Mouse (Mus musculus) liver, adult 2 months (tissue): ENCODE results near the gene Map4k1. TPM values are rescaled to one million over a fixed set of nuclear protein-coding genes. Genes with fewer than 3 reads are reported as not detected.

Experiments used
- DNase-seq: peaks from one replicate; pipeline ENCODE4 v3.0.0-alpha.2; 2011; ENCODE audit warnings: low read depth, low spot score; ENCODE audit errors: extremely low read depth
- H3K27ac ChIP-seq: fragments of 200-500 bp; replicated peaks from 2 replicates; pipeline ENCODE4 v1.5.1; 2012; ENCODE audit warnings: low read depth, mild to moderate bottlenecking, control low read depth, inconsistent platforms, low read length; ENCODE audit not compliant: insufficient read depth
- H3K27me3 ChIP-seq: fragments of 200-500 bp; 2 replicates; pipeline ENCODE4 v1.6.1; 2012; ENCODE audit warnings: mild to moderate bottlenecking, moderate library complexity, low read length, inconsistent platforms; ENCODE audit not compliant: control insufficient read depth, insufficient read depth
- H3K36me3 ChIP-seq: fragments of 200-500 bp; 2 replicates; pipeline ENCODE4 v1.6.1; 2012; ENCODE audit warnings: low read length, inconsistent platforms; ENCODE audit not compliant: control insufficient read depth, insufficient read depth
- H3K4me1 ChIP-seq: fragments of 200-500 bp; 2 replicates; pipeline ENCODE4 v1.6.1; 2011; ENCODE audit warnings: low read length; ENCODE audit not compliant: control insufficient read depth, insufficient read depth
- H3K4me3 ChIP-seq: fragments of 200-500 bp; 2 replicates; pipeline ENCODE4 v1.5.1; 2011; ENCODE audit warnings: low read depth, mild to moderate bottlenecking, control low read depth, low read length, moderate library complexity; ENCODE audit not compliant: insufficient read depth
- H3K79me2 ChIP-seq: fragments of 200-500 bp; 2 replicates; pipeline ENCODE4 v1.6.1; 2012; ENCODE audit warnings: inconsistent platforms, mild to moderate bottlenecking, low read length, moderate library complexity; ENCODE audit not compliant: control insufficient read depth, insufficient read depth
- H3K9ac ChIP-seq: fragments of 200-500 bp; 2 replicates; pipeline ENCODE4 v1.6.1; 2012; ENCODE audit warnings: low read depth, mild to moderate bottlenecking, control low read depth, inconsistent platforms, low read length
- CTCF ChIP-seq: fragments of 200-500 bp; IDR thresholded peaks from 2 replicates; pipeline ENCODE4 v1.5.1; 2011; ENCODE audit warnings: low read depth, low read length, control low read depth
- POLR2A ChIP-seq: fragments of 200-500 bp; IDR thresholded peaks from 2 replicates; pipeline ENCODE4 v1.6.1; 2011; ENCODE audit warnings: low read length, control low read depth; ENCODE audit not compliant: insufficient read depth; ENCODE audit errors: extremely low read depth
- WGBS: fragments of 180-500 bp; shearing (Covaris S2); methylation state at CpG from one replicate; pipeline ENCODE4 v1.1.7; 2018; 5-methylcytosine and 5-hydroxymethylcytosine counted together
- polyA plus RNA-seq: library from polyadenylated mRNA; depleted of rRNA; stranded (reverse); fragments of >200 nt; gene quantifications from 2 replicates; pipeline ENCODE4 v1.2.3, GENCODE M21; 2012
- total RNA-seq: library from RNA; depleted of rRNA; stranded (reverse); fragments of >200 nt; gene quantifications from 2 replicates; pipeline ENCODE4 v1.2.3, GENCODE M21; 2014

The Map4k1 gene
- total and polyA plus RNA-seq, 2 experiments, result 0.18 to 1.5 TPM

DNA sequence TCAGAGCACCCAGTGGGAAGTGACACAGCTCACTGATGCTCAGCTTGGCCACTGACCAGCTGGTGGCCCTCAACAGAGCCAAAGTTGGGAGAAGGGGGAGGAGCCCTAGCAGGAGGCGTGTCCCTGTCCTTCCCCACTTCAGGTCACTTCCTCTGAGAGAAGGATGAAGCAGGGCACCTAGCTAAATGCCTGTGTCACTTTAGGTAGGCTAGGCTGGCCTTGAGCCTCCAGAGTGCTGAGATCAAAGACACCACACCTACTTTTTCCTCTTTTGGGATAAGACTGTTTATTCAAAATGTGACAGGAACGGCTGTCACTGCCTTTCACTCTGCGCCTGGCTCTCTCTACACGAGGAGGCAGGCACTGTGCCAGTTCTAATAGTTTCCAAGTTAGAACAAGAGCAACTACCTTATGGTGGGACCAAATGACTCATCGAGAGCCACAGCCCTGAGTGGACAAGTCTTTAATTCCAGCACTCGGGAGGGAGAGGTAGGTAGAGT is 10.0 kb upstream of the Map4k1 start:
- H3K4me1 ChIP-seq, result peaks cover 20% of the 10 kb centered on the region; the same call in 1 of the 2 replicates
- H3K36me3 ChIP-seq, result peaks cover 3% of the 10 kb centered on the region
- DNase-seq, result peak; percentile 51
- 55% methylated on average over 6 of the region's 6 CpGs for WGBS
- no peak overlapping the region for H3K9ac ChIP-seq
- no peak overlapping the region for H3K4me3 ChIP-seq
- no peaks in the 10 kb centered on the region for H3K27me3 ChIP-seq
- H3K79me2 ChIP-seq, result no peaks in the 10 kb centered on the region; the same call in 1 of the 2 replicates
- TF ChIP-seq POLR2A, result no peak
- no peak for TF ChIP-seq CTCF
- no peak overlapping the region for H3K27ac ChIP-seq

DNA sequence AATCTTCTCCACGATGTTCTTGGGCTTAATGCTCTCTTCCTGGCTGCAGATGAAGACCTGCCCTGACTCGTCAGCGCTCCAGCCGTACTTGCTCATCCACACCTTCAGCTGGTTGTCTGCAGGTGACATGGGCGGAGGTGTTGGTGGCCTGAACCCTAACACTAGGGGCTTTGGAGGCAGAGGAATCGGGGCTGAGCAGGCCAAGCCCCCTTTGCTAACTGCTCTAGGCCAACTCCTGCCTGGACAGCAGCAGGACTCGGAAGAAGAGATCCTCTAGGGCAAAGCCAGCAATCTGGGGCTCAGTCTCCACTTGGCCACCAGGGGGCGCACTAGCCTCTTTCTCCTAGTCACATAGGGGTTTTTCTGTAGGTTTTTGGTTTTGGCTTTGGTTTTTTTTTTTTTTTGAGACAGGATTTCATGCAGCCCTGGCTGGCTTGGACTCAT is 9.3 kb upstream of the Map4k1 start:
- no peak for DNase-seq
- Histone ChIP-seq H3K27me3 (no peaks in the 10 kb centered on the region), H3K4me3 (no peak overlapping the region), H3K79me2 (no peaks in the 10 kb centered on the region; the same call in 1 of the 2 replicates), H3K9ac (no peak overlapping the region), H3K4me1 (peaks cover 23% of the 10 kb centered on the region; the same call in 1 of the 2 replicates), H3K27ac (no peak overlapping the region), H3K36me3 (peaks cover 4% of the 10 kb centered on the region)
- TF ChIP-seq CTCF (peak; percentile 86), POLR2A (no peak)
- WGBS, result 70% methylated on average over 8 of the region's 8 CpGs

DNA sequence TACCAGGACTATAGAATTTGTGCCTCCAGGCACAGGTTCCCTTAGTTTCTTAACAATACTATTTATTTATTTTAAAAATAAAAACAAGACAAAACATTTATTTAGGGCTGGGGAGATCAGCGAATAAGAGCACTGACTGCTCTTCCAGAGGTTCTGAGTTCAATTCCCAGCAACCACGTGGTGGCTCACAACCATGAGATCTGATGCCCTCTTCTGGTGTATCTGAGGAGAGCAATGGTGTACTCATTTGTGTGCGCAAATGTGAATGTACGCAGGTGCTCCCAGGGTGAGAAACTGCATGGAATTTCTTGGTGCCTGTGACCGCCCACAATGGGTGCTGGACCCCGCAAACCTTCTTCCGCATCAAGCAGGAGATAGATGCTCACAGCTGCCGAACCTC is 8.8 kb upstream of the Map4k1 start:
- Histone ChIP-seq H3K79me2 (no peaks in the 10 kb centered on the region; the same call in 1 of the 2 replicates), H3K27ac (no peak overlapping the region), H3K4me1 (peaks cover 25% of the 10 kb centered on the region; the same call in 1 of the 2 replicates), H3K27me3 (no peaks in the 10 kb centered on the region), H3K36me3 (peaks cover 4% of the 10 kb centered on the region), H3K4me3 (no peak overlapping the region), H3K9ac (no peak overlapping the region)
- DNase-seq, result peak; percentile 44
- TF ChIP-seq POLR2A (no peak), CTCF (peak; percentile 31; the same call in 1 of the 2 replicates)
- 78% methylated on average over 8 of the region's 8 CpGs for WGBS

DNA sequence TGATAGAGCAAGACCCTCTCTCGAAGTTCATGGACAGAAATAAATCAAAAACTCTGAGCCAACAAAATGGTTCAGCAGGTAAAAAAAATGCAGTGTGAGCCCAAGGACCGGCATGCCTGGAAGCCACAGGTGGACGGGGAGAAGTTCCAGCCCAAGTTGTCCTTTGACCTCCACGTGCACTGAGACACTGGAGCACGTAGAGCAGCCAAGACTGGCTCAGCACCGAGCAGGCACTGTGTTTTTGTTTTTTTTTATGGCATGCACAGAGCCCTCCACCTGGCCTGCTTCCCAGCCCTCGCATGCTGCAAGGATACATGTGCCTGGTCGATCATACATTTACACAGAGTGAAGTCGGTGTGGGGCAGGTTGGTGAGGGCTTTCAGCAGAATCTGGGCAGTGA is 4.3 kb upstream of the Map4k1 start:
- H3K9ac ChIP-seq, result no peak overlapping the region
- H3K4me3 ChIP-seq, result no peak overlapping the region
- WGBS, result 20% methylated on average over 9 of the region's 9 CpGs
- peak overlapping the region; percentile 70 for H3K27ac ChIP-seq
- peak; percentile 94 for DNase-seq
- TF ChIP-seq CTCF (no peak), POLR2A (no peak)
- no peaks in the 10 kb centered on the region for H3K27me3 ChIP-seq
- H3K4me1 ChIP-seq, result peaks cover 17% of the 10 kb centered on the region
- peaks cover 5% of the 10 kb centered on the region; the same call in 1 of the 2 replicates for H3K79me2 ChIP-seq
- peaks cover 5% of the 10 kb centered on the region; the same call in 1 of the 2 replicates for H3K36me3 ChIP-seq

DNA sequence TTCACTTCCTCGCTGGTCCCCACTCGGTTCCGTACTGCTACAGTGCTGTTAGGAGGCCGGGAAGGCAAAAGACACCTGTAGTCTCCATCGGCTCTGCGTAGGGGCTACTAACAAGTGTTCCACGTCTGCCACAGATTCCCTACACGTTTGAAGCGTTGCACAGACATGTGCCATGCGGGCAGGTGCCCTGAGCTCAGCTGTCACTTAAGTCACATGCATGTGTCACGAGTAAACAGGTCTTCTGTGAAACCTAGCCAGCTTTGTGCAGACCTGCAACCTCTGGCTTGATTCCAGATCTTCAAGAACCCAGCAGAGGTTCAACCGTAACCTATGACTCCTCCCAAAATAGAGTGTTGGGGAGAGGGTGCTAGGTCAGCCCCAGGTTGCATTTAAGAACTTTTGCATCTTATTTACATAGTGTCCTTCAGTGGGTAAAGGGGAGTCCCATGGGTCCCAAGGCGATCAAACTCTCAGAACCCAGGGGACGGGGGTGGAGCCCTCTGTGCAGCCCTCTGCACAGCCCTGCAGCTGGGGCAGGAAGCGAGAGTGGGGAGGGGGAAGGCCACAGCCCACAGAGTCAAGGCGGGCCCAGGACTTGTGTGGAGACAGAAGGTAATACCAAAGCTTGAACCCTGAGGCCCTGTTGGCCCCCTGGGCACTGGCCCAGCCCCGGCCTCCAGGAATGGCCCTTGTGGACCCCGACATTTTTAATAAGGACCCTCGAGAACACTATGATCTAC is 594 bp downstream of the Map4k1 start:
- peak overlapping the region; percentile 71 for H3K9ac ChIP-seq
- H3K27me3 ChIP-seq, result no peaks in the 10 kb centered on the region
- WGBS, result 21% methylated on average over 19 of the region's 19 CpGs
- peaks cover 5% of the 10 kb centered on the region; the same call in 1 of the 2 replicates for H3K79me2 ChIP-seq
- peaks cover 14% of the 10 kb centered on the region for H3K4me1 ChIP-seq
- H3K27ac ChIP-seq, result peak overlapping the region; percentile 39
- peaks cover 1% of the 10 kb centered on the region; the same call in 1 of the 2 replicates for H3K36me3 ChIP-seq
- TF ChIP-seq POLR2A (no peak), CTCF (no peak)
- DNase-seq, result peak; percentile 28
- H3K4me3 ChIP-seq, result peak overlapping the region; percentile 43; the same call in 1 of the 2 replicates
